Mouse (Mus musculus) cortical plate, adult 2 months (tissue): ENCODE measurements around the gene Il11ra1.
A peak's percentile ranks its signal among the peaks of the same experiment; 100 is the strongest.

ENCODE experiments used
- CTCF ChIP-seq: fragments of 200-500 bp; IDR thresholded peaks from 2 replicates; pipeline ENCODE4 v1.5.1; 2011; ENCODE audit warnings: mild to moderate bottlenecking, control low read depth, low read length; ENCODE audit not compliant: insufficient read depth; ENCODE audit errors: extremely low read depth
- POLR2A ChIP-seq: fragments of 200-500 bp; IDR thresholded peaks from 2 replicates; pipeline ENCODE4 v1.6.1; 2011; ENCODE audit warnings: mild to moderate bottlenecking, low read length, control low read depth; ENCODE audit not compliant: insufficient read depth; ENCODE audit errors: extremely low read depth

DNA sequence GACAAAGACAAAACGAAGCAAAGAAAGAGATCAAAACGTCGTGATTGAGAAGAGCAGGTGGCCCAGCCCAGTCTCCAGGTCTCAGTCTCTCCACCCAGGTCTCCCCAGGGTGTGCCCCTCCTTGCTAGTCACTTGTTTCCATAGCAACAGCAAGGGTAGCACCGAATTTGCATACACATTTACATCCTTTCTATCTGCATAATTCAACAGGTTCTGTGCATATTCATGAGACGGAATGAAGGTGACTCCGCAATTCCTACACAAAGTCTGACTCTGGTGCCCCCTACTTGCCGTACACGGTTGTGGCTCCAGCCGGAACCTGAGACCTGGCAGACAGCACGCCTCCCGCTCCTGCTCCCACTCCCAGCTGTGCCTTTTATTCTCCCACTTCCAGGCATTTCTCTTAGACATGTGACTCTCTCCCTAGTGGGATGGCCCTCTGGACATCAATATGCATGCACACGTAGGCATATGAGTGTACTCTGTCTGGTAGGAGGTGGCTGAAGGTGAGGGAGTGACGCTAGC lies 7.3 kb downstream of the Il11ra1 start:
- TF ChIP-seq CTCF, result peak; percentile 67
- no peak for TF ChIP-seq POLR2A
